Mouse (Mus musculus) ovary, adult 18-20 months (tissue): ENCODE results near the gene Zer1.

Source experiments
- DNase-seq: peaks from one replicate; pipeline ENCODE4 v3.0.0; 2022; ENCODE audit warnings: low spot score, mixed read lengths

Gene Zer1

GRCm38 (mm10) chr2:30049831-30050230 lies 74.6 kb downstream of the Zer1 start:
- peak; percentile 59 for DNase-seq

- DNase-seq: peak; percentile 96
Measured at GRCm38 (mm10) chr2:30048699-30049388, 75.5 kb downstream of the Zer1 start, which contains the start of gene Wdr34. Wdr34 (minus strand) TSS chr2:30048881.

- no peak for DNase-seq
Measured at GRCm38 (mm10) chr2:30048101-30048501, 76.3 kb downstream of the Zer1 start.
